Mouse (Mus musculus) heart, embryonic 12.5 days (tissue): Measurements from ENCODE around the gene Otud7a. TPM values are rescaled to one million over a fixed set of nuclear protein-coding genes. Genes with fewer than 3 reads are reported as not detected.

Source experiments
- ATAC-seq: fragments of 200-750 bp; cut with Nextera tagmentation; 2 replicates; pipeline ENCODE4 v1.8.0; 2017; ENCODE audit warnings: moderate TSS enrichment, moderate library complexity; ENCODE audit not compliant: insufficient number of reproducible peaks, low FRiP score
- H3K27ac ChIP-seq: fragments of 300-500 bp; sonication (generic); 2 replicates; pipeline ENCODE4 v1.5.1; 2016; ENCODE audit warnings: mild to moderate bottlenecking, moderate library complexity; ENCODE audit not compliant: poor library complexity, severe bottlenecking
- H3K27me3 ChIP-seq: fragments of 300-500 bp; sonication (generic); replicated peaks from 2 replicates; pipeline ENCODE4 v1.6.1; 2016; ENCODE audit warnings: mild to moderate bottlenecking, moderate library complexity
- H3K36me3 ChIP-seq: fragments of 300-500 bp; sonication (generic); 2 replicates; pipeline ENCODE4 v1.6.1; 2016; ENCODE audit warnings: mild to moderate bottlenecking, moderate library complexity
- H3K4me1 ChIP-seq: fragments of 300-500 bp; sonication (generic); replicated peaks from 2 replicates; pipeline ENCODE4 v1.6.1; 2016; ENCODE audit warnings: mild to moderate bottlenecking
- H3K4me2 ChIP-seq: fragments of 300-500 bp; sonication (generic); 2 replicates; pipeline ENCODE4 v1.6.1; 2016; ENCODE audit warnings: mild to moderate bottlenecking, moderate library complexity
- H3K4me3 ChIP-seq: fragments of 300-500 bp; sonication (generic); 2 replicates; pipeline ENCODE4 v1.5.1; 2016; ENCODE audit warnings: mild to moderate bottlenecking
- H3K9ac ChIP-seq: fragments of 300-500 bp; sonication (generic); 2 replicates; pipeline ENCODE4 v1.6.1; 2016; ENCODE audit warnings: mild to moderate bottlenecking, moderate library complexity
- H3K9me3 ChIP-seq: fragments of 300-500 bp; sonication (generic); replicated peaks from 2 replicates; pipeline ENCODE4 v1.6.1; 2016; ENCODE audit warnings: mild to moderate bottlenecking, moderate library complexity
- WGBS: fragments of 180-500 bp; shearing (Covaris S2); methylation state at CpG from one replicate; pipeline ENCODE4 v1.1.7; 2016; 5-methylcytosine and 5-hydroxymethylcytosine counted together
- polyA plus RNA-seq: library from polyadenylated mRNA; unstranded; fragments of >200 nt; fragmentation: Nextera tagmentation; extraction: Ambion mirVana; gene quantifications from 2 replicates; pipeline ENCODE4 v1.2.1, GENCODE M21; 2016

The Otud7a gene
- 0.09 and 0.45 TPM in 2 replicates for polyA plus RNA-seq

- ATAC-seq: peak; percentile 89
- peak within 1 kb of the TSS; percentile 60 for H3K9ac ChIP-seq
- H3K4me3 ChIP-seq: peak within 1 kb of the TSS; percentile 59
- H3K9me3 ChIP-seq: no peaks in the 10 kb centered on the region
- peaks cover 3% of the 10 kb centered on the region; the same call in 1 of the 2 replicates for H3K4me1 ChIP-seq
- H3K4me2 ChIP-seq: peak within 1 kb of the TSS; percentile 91
- H3K27me3 ChIP-seq: peaks cover 40% of the 10 kb centered on the region
- H3K27ac ChIP-seq: no peak within 1 kb of the TSS
- no peaks in the 10 kb centered on the region for H3K36me3 ChIP-seq
- WGBS: under 1% methylated on average over 113 of the region's 123 CpGs
These were observed at the start of gene Otud7a for GRCm38 (mm10) chr7:63444484-63445345. Otud7a (plus strand) TSS chr7:63444751.

- ATAC-seq: no peak
- H3K36me3 ChIP-seq: no peaks in the 10 kb centered on the region
These were observed 38.6 kb upstream of the Otud7a start for GRCm38 (mm10) chr7:63405988-63406387.

GRCm38 (mm10) chr7:63445346-63445700 lies 772 bp downstream of the Otud7a start:
- H3K9me3 ChIP-seq: no peaks in the 10 kb centered on the region
- no peaks in the 10 kb centered on the region for H3K36me3 ChIP-seq
- peaks cover 3% of the 10 kb centered on the region; the same call in 1 of the 2 replicates for H3K4me1 ChIP-seq
- H3K9ac ChIP-seq: 0 out of 2 replicates have a peak overlapping the region, but pooled peaks have one; percentile 60
- peak overlapping the region; percentile 59 for H3K4me3 ChIP-seq
- ATAC-seq: no peak
- peak overlapping the region; percentile 91 for H3K4me2 ChIP-seq
- no peak overlapping the region for H3K27ac ChIP-seq
- WGBS: 27% methylated on average over 10 of the region's 10 CpGs
- peaks cover 40% of the 10 kb centered on the region for H3K27me3 ChIP-seq

More at GRCm38 (mm10) chr7:63405988-63406387, 38.6 kb upstream of the Otud7a start:
- 0 out of 2 replicates have a peak, but pooled peaks cover 3% of the 10 kb centered on the region for H3K9me3 ChIP-seq
- H3K4me2 ChIP-seq: no peak overlapping the region
- H3K9ac ChIP-seq: no peak overlapping the region
- H3K27ac ChIP-seq: no peak overlapping the region
- H3K27me3 ChIP-seq: no peaks in the 10 kb centered on the region
- H3K4me3 ChIP-seq: no peak overlapping the region
- H3K4me1 ChIP-seq: no peaks in the 10 kb centered on the region

GRCm38 (mm10) chr7:63446951-63447350 lies 2.4 kb downstream of the Otud7a start:
- ATAC-seq: no peak
- peaks cover 3% of the 10 kb centered on the region; the same call in 1 of the 2 replicates for H3K4me1 ChIP-seq
- 14% methylated on average over 1 of the region's 1 CpGs for WGBS
- no peak overlapping the region for H3K9ac ChIP-seq
- H3K4me2 ChIP-seq: no peak overlapping the region
- H3K4me3 ChIP-seq: no peak overlapping the region
- H3K27ac ChIP-seq: no peak overlapping the region
- H3K27me3 ChIP-seq: peaks cover 40% of the 10 kb centered on the region
- no peaks in the 10 kb centered on the region for H3K36me3 ChIP-seq
- no peaks in the 10 kb centered on the region for H3K9me3 ChIP-seq

- Histone ChIP-seq H3K9ac (no peak overlapping the region), H3K4me1 (no peaks in the 10 kb centered on the region), H3K9me3 (no peaks in the 10 kb centered on the region), H3K27ac (no peak overlapping the region), H3K4me3 (no peak overlapping the region), H3K36me3 (no peaks in the 10 kb centered on the region), H3K27me3 (no peaks in the 10 kb centered on the region), H3K4me2 (no peak overlapping the region)
- no peak for ATAC-seq
- WGBS: 71% methylated on average over 3 of the region's 3 CpGs
These were observed 10.7 kb downstream of the Otud7a start for GRCm38 (mm10) chr7:63455228-63455627.

GRCm38 (mm10) chr7:63462234-63462633 lies 17.7 kb downstream of the Otud7a start:
- 73% methylated on average over 2 of the region's 2 CpGs for WGBS

GRCm38 (mm10) chr7:63462684-63463083 lies 18.1 kb downstream of the Otud7a start:
- 76% methylated on average over 2 of the region's 2 CpGs for WGBS
- no peaks in the 10 kb centered on the region for H3K4me1 ChIP-seq
- no peaks in the 10 kb centered on the region for H3K27me3 ChIP-seq
- no peak overlapping the region for H3K27ac ChIP-seq
- no peak overlapping the region for H3K9ac ChIP-seq
- H3K4me3 ChIP-seq: no peak overlapping the region
- no peak overlapping the region for H3K4me2 ChIP-seq
- ATAC-seq: no peak
- H3K9me3 ChIP-seq: no peaks in the 10 kb centered on the region
- no peaks in the 10 kb centered on the region for H3K36me3 ChIP-seq

More at GRCm38 (mm10) chr7:63462234-63462633, 17.7 kb downstream of the Otud7a start:
- Histone ChIP-seq H3K27me3 (no peaks in the 10 kb centered on the region), H3K4me1 (no peaks in the 10 kb centered on the region), H3K27ac (no peak overlapping the region), H3K4me2 (no peak overlapping the region), H3K9me3 (no peaks in the 10 kb centered on the region), H3K9ac (no peak overlapping the region), H3K4me3 (no peak overlapping the region), H3K36me3 (no peaks in the 10 kb centered on the region)
- ATAC-seq: no peak

- Histone ChIP-seq H3K4me2 (no peak overlapping the region), H3K27ac (no peak overlapping the region), H3K4me3 (no peak overlapping the region), H3K9ac (no peak overlapping the region), H3K9me3 (no peaks in the 10 kb centered on the region), H3K4me1 (no peaks in the 10 kb centered on the region), H3K27me3 (no peaks in the 10 kb centered on the region), H3K36me3 (no peaks in the 10 kb centered on the region)
- WGBS: 86% methylated on average over 6 of the region's 6 CpGs
- no peak for ATAC-seq
These were observed 22.2 kb downstream of the Otud7a start for GRCm38 (mm10) chr7:63466729-63467128.

GRCm38 (mm10) chr7:63468258-63468657 lies 23.7 kb downstream of the Otud7a start:
- no peaks in the 10 kb centered on the region for H3K27me3 ChIP-seq
- no peak overlapping the region for H3K4me2 ChIP-seq
- no peaks in the 10 kb centered on the region for H3K9me3 ChIP-seq
- H3K4me3 ChIP-seq: no peak overlapping the region
- no peak for ATAC-seq
- H3K27ac ChIP-seq: no peak overlapping the region
- 58% methylated on average over 3 of the region's 3 CpGs for WGBS
- no peaks in the 10 kb centered on the region for H3K36me3 ChIP-seq
- no peaks in the 10 kb centered on the region for H3K4me1 ChIP-seq
- H3K9ac ChIP-seq: no peak overlapping the region

GRCm38 (mm10) chr7:63483091-63483490 lies 38.5 kb downstream of the Otud7a start:
- Histone ChIP-seq H3K36me3 (no peaks in the 10 kb centered on the region), H3K4me2 (no peak overlapping the region), H3K27ac (no peak overlapping the region), H3K27me3 (no peaks in the 10 kb centered on the region), H3K9me3 (no peaks in the 10 kb centered on the region), H3K4me1 (no peaks in the 10 kb centered on the region), H3K4me3 (no peak overlapping the region), H3K9ac (no peak overlapping the region)
- no peak for ATAC-seq
- 78% methylated on average over 2 of the region's 2 CpGs for WGBS

- Histone ChIP-seq H3K27ac (no peak overlapping the region), H3K4me2 (no peak overlapping the region), H3K27me3 (no peaks in the 10 kb centered on the region), H3K4me1 (no peaks in the 10 kb centered on the region), H3K36me3 (no peaks in the 10 kb centered on the region), H3K4me3 (no peak overlapping the region), H3K9me3 (0 out of 2 replicates have a peak, but pooled peaks cover 5% of the 10 kb centered on the region), H3K9ac (no peak overlapping the region)
- 66% methylated on average over 9 of the region's 9 CpGs for WGBS
- ATAC-seq: no peak
These were observed 52.5 kb downstream of the Otud7a start for GRCm38 (mm10) chr7:63497051-63497547.
